Mouse (Mus musculus) lung, postnatal 36 days (tissue): ENCODE measurements around the gene Phb.
"Not testable (repeated sequence)": the region's sequence is repeated elsewhere in the genome, so short reads cannot be mapped to it uniquely, and the experiment has no call there.

ENCODE experiments used
- DNase-seq: peaks from one replicate; pipeline ENCODE4 v3.0.0; 2022; ENCODE audit warnings: mixed read lengths

Phb gene

GRCm38 (mm10) chr11:95657449-95657848 lies 9.3 kb upstream of the Phb start:
- DNase-seq: no peak

GRCm38 (mm10) chr11:95667177-95667576 lies 420 bp downstream of the Phb start:
- peak; percentile 12 for DNase-seq

GRCm38 (mm10) chr11:95668086-95668485 lies 1.3 kb downstream of the Phb start:
- DNase-seq: not testable (repeated sequence)

- DNase-seq: no peak
These were observed 8.7 kb downstream of the Phb start for GRCm38 (mm10) chr11:95675498-95675897.

GRCm38 (mm10) chr11:95676307-95676706 lies 9.6 kb downstream of the Phb start:
- DNase-seq: peak; percentile 38

GRCm38 (mm10) chr11:95677925-95678701 lies 11.4 kb downstream of the Phb start:
- DNase-seq: no peak

GRCm38 (mm10) chr11:95681995-95682601 lies 15.3 kb downstream of the Phb start:
- DNase-seq: no peak

GRCm38 (mm10) chr11:95682946-95683345 lies 16.2 kb downstream of the Phb start:
- no peak for DNase-seq

GRCm38 (mm10) chr11:95686031-95686430 lies 19.3 kb downstream of the Phb start:
- peak; percentile 91 for DNase-seq

GRCm38 (mm10) chr11:95687084-95687656 lies 20.4 kb downstream of the Phb start:
- DNase-seq: peak; percentile 26

- DNase-seq: peak; percentile 83
These were observed 21.8 kb downstream of the Phb start for GRCm38 (mm10) chr11:95688515-95688914.

GRCm38 (mm10) chr11:95688981-95689380 lies 22.2 kb downstream of the Phb start:
- peak; percentile 63 for DNase-seq

- no peak for DNase-seq
These were observed 22.8 kb downstream of the Phb start for GRCm38 (mm10) chr11:95689544-95689943.

GRCm38 (mm10) chr11:95698541-95698940 lies 31.8 kb downstream of the Phb start:
- no peak for DNase-seq

- DNase-seq: no peak
These were observed 34.3 kb downstream of the Phb start for GRCm38 (mm10) chr11:95700778-95701739.

GRCm38 (mm10) chr11:95704032-95704969 lies 37.5 kb downstream of the Phb start:
- no peak for DNase-seq

- DNase-seq: no peak
These were observed 38.2 kb downstream of the Phb start for GRCm38 (mm10) chr11:95704970-95705330.

- no peak for DNase-seq
These were observed 42.8 kb downstream of the Phb start for GRCm38 (mm10) chr11:95709534-95710040.

- no peak for DNase-seq
These were observed 43.7 kb downstream of the Phb start for GRCm38 (mm10) chr11:95710478-95710877.

- peak; percentile 64 for DNase-seq
These were observed 45.4 kb downstream of the Phb start for GRCm38 (mm10) chr11:95712085-95712562.

GRCm38 (mm10) chr11:95712563-95713224 lies 45.9 kb downstream of the Phb start, which contains the start of gene Zfp652:
Zfp652 (plus strand) TSS chr11:95712673.
- peak; percentile 94 for DNase-seq
